Mouse (Mus musculus) stomach, postnatal 0 days (tissue): Measurements from ENCODE around the gene Dgki.

Source experiments
- CTCF ChIP-seq: IDR thresholded peaks from 2 replicates; pipeline ENCODE4 v1.5.1; 2016; ENCODE audit warnings: antibody characterized with exemption, low read depth, mild to moderate bottlenecking, moderate library complexity
- EP300 ChIP-seq: optimal IDR thresholded peaks from 2 replicates; pipeline ENCODE3; 2016; ENCODE audit warnings: antibody characterized with exemption

DNA sequence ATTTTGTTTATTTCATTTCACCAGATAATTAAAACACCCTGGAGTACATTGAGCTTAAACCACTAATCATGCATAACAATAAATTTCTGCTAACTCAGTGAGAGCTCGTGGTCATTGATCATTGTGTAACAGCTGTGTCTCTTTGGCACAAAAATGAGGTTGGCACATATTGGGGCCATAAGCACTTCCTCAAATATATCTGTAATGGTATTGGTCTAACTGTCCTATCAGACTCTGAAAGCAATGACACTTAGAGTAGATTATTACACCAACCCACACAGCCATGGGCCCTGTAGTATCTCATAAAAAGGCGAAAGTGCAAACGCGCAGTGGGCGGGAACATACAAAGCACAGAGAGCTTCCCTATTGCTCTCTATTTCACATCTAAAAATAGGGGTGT, 305.7 kb downstream of the Dgki start:
- TF ChIP-seq CTCF (no peak), EP300 (no peak)
